Mouse (Mus musculus): ENCODE data around the gene Myo1d.

The Myo1d gene

DNA sequence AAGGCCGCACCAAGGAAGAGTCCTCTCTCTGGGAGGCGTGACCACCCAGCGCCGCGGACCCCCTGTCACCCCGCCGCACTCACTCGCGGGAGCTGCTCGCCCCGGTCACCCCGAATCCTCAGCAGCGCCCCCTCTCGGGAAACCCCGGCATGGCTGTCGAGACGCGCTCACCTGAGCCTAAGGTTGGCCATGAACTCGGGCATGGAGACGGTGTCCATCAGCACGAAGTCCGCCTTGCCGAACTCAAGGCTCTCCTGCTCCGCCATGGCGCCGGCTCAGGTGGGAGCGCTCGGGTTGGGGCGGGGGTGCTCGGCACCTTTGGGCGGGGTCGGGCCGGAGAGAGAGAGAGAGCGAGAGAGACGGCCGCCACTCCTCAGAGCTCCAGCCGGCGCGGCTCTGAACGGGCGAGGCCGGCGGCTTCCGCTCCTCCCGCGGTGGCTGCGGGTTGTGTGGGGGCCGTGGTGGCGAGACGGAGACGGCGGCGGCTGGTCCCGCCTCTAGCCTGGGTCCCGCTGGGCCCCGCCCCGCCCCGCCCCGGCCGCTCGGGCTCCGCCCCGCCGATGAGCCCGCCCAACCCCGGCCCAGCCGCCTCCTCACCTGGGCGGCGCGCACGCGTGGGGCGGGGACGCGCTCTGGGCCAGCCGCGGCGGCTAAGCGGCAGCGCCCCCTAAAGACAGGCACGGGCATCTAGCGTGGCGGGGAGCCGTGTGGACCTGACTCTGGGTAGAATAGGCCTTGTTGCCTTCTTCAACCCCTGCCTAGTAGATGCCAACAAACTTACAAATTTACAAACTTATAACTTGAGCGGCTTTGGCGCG is at the start of gene Myo1d:
TSS of gene Myo1d (minus strand) at position 499 of the 818 bp plus-strand sequence.
- DNase-seq (ENCODE audit: low spot score) = peak; percentile 87

DNA sequence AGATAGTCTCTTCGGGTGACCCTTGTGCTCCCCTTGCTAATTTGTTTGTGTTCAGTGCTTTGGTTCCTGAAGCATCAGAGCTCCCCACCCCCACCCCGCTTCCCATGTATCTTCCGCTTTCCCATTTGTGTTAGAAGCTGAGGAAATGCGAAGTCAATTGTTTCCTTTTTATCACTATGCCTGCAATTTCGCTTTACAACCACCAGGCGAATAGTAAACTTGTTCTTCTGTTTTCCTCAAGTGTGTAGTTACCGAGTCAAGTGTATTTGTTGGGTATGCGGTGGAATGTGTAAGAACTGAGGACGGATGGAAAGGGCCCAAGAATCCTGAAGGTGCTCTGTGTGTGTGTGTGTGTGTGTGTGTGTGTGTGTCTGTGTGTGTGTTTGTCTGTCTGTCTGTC is 42.0 kb upstream of the Myo1d start:
- DNase-seq (ENCODE audit: low spot score) = no peak

DNA sequence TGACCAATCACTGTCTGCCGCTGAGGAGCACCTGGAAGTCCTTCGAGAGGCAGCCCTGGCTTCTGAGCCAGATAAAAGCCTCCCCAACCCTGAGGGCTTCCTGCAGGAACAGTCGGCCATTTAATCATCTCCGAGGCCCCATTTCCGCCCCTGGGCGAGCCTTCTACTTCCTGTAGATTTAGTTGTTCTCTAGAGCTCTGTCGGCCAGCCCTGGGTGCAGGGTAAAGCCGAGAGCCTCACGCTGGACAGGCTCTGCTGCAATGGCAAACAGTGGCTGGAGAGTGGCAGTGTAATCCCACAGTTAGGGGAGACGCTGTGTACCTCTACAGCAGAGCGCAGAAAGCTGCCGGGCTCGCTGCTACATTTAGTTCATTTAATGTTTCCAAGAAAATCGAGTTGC is 41.5 kb upstream of the Myo1d start:
- DNase-seq (ENCODE audit: low spot score) = no peak

DNA sequence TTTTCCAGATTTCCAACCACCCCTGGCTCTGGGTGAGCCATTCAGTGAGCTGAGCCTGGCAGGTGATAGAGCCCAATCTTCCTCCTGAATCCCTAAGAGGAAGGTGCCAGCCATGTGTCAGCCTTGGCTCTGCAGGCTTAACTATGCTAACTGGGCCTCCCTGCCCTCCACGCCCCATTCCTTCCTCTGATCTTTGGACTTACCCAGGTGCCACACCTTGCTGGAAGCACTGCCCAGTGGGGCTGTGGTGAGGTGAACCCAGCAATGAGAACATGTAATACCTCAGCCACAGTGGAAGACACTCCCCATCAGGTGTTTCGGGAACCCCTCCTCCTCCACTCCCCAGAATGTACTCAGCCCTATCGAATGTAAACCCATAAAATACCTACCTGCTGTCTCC is 40.3 kb upstream of the Myo1d start:
- no peak for DNase-seq (ENCODE audit: low spot score)

DNA sequence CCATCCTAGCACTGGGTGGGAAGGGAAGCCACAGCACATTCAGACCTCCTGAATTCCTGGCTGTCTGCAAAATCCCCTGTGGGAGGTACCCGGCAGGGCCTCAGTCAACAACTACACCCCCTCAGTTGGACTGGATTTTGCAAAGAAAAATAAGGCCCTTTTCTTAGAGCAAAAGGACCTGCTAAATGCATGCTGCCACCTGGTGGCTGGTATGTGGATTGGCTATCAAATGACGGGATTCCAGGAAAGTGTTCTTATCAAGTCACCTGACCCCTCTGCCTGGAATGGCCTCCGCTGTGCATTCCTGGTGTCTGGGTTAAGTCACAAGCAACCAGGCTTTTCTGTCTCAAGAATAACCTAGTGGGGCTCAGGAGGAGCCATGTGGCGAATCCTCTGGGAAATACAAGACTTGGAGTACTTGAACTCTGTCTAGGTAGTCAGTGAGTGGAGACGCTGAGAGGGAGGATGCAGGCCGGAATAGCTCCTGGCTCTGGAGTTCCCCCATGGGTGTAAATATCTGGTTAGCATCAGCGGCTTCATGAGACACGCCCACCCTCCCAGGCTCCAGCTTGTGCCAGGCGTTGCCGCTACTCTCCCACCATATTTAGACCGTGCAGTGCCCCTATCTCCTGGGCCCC is 38.4 kb upstream of the Myo1d start:
- DNase-seq (ENCODE audit: low spot score) = peak; percentile 23

DNA sequence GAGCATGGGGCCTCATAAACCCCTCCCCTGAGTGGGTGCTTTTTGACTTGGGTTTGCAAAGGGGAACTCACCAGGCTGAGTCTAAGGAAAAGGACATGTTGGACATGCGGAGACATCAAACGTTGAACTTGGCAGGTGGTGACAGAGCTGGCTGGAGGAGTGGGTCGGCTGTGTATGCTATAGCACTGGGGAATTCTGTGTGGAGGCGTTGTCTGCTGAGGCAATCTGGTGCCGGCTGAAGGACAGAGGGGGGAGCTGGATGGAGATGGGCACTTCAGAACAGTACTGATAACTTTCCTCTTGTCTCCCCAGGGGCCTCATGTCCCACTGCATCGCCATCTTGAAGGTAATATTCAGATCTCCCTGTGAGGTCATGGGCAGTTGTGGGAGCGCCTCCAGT is 35.5 kb upstream of the Myo1d start:
- DNase-seq (ENCODE audit: low spot score) = no peak

DNA sequence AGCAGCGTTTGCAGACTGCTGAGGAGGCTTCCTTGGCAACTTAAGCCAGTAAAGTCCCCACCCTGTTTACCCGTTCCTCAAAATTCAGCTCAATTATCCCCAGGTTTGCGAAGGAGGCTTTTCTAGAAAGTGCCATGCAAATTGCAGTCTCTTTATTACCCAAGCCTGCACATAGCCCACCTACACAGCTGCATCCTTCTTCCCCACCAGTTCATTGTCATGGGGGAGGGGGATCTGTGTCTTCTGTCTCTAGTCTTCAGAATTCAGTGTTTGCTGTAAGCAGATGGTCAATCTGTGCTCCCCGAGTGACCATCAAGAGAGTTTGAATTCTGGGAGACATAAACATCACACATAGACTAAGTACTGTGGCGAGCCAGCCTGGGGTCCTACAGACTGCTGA is 31.3 kb upstream of the Myo1d start:
- no peak for DNase-seq (ENCODE audit: low spot score)

DNA sequence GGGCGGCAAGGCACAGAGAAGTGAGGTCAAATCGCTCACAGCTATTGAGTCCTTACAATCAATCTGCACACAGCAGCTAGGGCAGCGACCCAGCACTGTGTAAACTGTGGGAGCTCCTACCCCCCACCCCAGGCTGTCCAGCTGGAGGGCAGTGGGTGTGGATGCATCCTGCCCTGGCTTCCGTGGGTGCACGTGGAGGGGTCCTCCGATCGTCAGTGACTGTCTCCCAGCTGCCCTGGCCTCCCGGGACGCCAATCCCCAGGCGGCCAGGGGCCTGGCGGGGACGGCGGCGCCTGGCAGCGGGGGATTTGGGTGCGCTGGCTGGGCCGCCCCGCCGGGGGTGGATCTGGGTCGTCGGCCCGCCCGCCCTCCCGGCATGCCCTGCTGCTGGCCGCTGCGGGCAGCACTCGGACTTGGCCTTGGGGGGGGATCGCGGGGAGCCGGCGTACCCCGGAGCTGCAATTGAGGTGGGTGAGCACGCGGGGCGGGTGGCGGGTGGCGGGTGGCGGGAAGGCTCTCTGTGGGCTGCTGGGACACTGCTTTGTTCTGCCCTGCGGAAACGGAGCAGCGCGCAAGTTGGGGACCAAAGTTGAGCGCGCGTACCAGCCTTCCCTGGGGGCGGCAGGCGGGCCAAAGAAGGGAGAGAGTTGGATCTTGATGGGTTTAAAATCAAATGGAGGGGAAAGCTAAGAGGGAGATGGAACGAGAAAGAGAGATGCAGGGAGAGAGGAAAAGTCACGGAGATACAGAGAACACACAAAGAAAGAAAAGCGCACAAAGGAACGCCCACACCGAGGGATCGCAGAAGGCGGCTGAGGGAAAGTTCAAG is 30.4 kb upstream of the Myo1d start, which contains the start of gene Tmem98:
TSS of gene Tmem98 (plus strand) at position 183 of the 829 bp plus-strand sequence.
- DNase-seq (ENCODE audit: low spot score) = no peak

DNA sequence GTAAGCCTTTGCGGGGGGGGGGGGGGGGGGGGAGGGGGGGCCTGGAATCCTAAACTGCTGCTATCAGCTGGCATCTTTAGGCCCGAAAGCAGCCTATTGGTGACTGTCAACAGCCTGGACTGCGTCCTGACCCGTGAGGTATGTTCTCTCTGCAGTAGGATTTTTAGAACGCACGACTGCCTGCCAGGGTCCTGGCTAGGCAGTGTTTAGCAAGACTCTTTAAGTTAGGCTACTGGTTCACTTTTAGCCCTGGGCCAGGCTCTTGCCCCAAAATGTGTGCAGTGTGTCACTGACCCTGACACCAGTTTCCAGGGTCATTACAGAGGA is 29.8 kb upstream of the Myo1d start:
- DNase-seq (ENCODE audit: low spot score) = no peak

DNA sequence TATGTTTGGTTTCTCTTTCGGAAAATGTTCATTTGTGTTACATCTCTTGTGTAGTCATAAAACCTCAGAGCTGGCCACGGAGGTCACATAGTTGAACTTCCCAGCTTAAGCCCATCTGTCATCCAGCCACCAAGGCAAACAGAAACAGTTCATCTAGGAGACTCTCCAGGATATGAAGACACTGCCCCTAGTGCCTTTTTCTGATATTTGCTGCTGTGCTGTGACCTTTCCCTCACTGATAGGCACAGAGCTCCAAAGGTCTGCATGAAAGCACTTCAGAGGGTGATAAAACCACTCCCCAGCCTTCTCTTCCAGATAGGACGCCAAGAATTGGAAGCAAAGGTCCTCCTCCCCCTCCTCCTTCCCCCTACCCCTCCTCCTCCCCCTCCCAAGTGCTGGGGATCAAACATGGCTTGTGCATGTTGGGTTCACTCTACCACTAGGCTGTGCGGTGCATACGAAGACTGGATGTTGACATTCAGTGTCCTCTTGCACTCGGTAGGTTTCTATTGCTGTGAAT is 28.8 kb upstream of the Myo1d start:
- no peak for DNase-seq (ENCODE audit: low spot score)

DNA sequence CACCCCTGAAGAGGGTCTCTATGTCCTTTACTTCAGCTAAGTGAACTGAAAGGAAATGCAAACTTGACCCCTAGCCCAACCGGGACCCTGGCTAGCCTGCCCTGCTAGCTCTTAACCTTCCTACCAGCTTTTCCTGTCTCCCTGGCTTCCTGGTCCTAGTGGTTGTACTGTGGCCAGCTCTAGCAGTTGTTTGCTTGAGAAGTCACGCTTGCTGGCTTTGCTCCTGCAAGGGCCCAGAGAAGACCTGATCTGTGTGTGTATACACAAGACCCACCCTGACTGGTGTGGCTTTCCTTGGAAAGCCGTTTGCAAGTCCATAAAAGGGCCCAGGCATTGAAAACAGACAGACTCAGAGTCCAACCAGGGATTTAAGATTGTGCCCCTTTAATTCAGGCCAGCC is 22.9 kb upstream of the Myo1d start:
- DNase-seq (ENCODE audit: low spot score) = no peak

DNA sequence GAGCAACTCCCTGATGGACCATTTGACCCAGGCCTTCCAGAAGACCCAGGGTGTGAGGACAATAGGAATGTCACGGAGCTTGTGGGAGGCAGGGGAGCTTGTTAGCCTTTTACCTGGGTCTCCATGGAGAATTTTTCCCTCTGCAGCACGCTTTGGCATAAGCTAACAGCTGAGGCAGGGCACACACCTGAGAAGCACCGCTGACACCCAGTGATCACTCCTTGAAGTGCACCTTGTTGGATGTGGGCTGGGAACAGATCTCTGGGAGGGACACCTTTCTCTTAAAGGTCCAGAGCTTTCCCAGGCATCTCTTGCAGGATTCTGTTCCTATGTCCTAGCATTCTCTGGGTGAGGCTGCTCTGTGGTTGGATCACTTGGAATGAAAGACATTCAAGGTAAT is 20.2 kb upstream of the Myo1d start:
- DNase-seq (ENCODE audit: low spot score) = no peak

DNA sequence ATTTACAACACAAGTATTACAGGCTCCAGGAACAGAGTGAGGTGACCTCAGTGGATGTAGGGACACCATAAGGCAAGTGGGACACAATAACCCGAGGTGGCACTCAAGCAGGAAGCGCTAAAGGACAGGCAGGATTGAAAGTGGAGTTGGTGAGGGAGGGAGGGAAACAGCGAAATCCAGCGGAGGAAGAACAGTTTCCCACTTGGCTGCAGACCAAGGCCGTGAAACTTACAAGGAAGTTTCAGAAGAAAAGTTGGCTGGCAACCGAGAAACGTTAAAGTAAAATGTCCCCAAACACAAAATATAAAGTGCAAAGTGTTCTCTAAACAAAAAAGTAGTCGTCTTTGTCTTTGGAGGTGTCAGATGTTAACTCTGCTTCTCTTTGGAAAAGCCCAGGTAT is 15.6 kb upstream of the Myo1d start:
- DNase-seq (ENCODE audit: low spot score) = no peak

DNA sequence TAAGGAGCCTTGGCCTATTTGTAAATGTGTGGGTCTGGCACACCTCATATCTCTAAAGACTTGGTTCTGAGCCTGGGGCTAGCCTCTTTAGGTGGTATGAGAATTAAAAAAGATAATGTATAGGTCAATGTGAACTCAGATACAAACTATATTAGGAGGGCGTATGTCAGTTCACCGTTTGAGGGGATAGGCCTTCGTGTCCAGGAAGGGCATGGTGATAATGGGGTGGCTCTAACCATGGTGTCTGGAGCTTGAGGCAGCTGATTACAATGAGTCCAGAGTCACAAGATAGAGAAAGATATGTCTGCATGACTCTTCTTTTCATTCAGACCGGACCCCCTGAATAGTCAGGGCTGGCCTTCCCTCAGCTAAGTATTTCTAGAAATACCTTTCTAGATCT is 14.5 kb upstream of the Myo1d start:
- DNase-seq (ENCODE audit: low spot score) = no peak

DNA sequence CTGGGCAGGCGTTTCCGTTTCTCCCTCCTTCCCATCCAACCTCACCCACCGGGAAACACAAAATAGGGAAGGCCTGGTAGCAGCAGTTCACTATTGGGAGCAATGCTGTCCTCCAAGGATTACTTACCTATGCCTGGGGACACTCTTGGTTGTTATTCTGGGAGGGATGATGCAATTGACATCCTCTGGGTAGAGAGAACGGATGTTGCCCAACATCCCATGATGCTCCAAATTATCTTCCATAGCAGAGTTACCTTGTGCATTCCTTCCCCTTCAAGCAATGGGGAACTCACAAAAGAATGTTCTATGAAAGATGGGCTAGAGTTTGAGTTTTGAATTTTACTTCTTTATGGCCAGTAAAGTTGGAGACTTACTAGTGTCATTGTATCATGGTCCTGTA is 13.6 kb upstream of the Myo1d start:
- DNase-seq (ENCODE audit: low spot score) = no peak

DNA sequence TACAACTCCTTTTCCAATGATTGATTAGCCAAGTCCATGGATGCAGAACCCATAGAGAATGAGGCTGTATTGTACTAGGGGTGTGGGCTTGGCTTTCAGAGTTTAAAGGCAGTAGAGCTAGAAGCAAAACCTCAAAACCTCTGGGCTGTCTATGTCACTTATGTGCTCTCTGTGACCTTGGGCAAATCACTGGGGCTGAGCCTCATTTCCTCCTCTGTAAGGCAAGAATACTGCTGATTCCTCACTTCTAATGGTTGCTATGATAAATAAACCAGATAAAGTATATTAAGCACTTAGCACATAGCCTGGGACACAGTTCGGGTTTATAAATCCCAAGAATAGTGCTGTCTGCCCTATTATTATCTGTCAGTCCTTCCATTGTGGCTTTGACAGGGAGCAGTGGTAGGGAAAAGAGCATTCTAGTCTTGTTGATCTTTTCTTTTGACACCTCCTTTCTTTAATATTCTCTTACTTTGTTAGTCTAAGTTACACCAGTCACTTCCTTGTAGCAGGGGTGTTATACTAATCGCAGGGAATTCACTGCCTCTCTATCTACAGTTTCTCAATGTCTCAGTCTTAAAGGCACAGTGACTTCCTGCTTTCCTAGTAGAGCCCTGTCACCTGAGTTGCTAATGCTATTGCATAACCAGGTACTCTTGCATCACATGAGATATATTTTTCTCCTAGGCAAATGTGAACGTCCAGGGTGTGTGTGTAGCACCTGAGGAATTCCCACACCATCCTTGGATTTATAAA is 12.0 kb upstream of the Myo1d start:
- no peak for DNase-seq (ENCODE audit: low spot score)

DNA sequence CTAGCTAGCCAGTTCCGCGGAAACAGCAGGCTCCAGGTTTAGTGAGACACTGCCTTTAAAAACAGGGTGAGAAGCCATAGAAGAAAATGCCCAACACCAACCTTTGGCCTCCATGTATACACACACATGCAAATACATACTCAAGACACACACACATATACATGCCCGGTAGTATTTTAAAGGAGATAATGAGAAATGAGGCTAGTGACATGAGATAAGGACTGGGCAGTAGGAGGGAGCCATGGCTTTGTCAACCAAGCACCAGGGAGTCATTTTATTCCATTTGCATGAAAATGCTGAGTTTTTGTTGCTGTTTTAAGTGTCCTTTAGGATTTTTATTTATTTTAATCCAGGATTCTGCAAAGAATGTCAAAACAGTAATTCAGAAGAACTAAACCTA is 10.6 kb upstream of the Myo1d start:
- no peak for DNase-seq (ENCODE audit: low spot score)

DNA sequence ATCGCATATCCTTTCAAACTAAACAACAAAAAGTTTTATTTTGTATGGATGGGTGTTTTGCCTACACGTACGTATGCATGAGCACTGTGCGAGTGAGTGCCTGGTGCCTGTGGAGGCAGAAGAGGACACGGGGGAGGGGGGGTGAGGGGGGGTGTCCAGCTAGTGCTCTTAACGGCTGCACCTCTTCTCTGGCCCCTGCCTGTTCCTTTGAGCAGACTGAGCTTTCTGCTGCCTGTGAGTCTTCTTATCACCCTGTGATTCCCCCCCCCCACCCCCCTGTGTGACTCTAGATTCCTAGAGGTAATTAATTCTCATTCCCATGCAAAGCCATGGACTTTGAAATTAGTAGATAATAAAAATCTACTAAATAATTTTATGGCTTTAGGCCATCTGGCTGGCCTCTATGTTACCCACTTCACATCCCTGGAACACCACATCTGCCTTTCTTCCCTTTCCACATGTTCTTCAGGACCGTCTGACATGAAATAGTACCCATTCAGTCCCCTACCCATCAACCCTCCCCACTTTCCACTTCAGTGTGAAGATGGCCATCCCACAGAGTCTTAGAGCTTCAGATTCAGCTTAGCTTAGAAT is 9.9 kb upstream of the Myo1d start:
- no peak for DNase-seq (ENCODE audit: low spot score)

DNA sequence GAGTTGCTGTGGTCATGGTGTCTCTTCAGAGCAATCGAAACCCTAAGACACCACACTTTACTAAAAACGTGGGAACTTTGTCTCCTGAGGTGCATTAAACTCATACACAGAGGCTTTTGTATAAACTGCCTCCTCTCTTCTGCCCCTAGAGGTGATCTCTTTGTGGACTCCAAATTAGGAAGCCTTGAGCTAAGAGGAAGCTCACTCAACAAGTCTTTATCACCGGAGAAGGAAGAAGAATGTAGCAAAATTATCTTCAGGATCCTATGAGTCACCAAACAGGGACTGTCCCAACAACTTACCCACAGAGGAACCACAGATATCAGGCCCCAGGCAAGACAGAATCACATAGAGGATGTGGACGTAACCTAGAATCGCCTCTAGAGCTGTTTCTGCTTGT is 5.8 kb upstream of the Myo1d start:
- DNase-seq (ENCODE audit: low spot score) = no peak

DNA sequence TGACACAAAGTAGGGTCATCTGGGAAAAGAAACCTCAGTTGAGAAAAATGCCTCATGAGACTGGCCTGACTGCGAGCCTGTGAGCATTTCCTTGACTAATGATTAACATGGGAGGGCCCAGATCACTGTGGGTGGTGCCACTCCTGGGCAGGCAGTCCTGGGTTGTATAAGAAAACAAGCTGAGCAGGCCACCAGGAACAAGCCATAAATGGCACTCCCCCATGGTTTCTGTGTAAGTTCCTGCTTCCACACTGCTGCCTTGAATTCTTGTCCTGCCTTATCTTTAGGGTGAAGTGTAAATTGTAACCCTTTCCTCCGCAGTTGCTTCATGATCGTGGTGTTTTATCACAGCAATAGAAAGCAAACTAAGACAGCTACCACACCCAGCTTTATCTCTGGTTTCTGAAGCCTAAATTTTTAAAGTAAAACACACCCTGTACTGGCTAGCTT is 4.5 kb upstream of the Myo1d start:
- DNase-seq (ENCODE audit: low spot score) = peak; percentile 55

DNA sequence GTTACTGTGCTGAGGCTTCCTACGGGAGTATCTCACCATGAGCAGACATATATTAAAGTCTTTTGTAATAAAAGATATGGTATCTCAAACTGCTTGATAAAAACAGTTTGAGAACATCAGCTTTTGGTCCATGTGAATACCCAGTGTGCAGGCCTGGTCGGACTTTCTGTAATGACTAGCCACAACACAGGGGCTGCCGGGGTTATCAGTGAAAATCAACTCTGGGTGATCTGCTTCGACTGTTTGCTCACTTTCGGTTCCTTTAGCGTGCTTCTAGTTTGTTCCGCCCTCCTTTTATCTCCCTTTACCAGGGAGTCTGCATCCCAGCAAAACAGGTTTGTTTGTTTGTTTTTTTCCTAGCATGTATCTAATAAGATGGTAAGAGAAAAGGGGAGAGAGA is 3.6 kb upstream of the Myo1d start:
- DNase-seq (ENCODE audit: low spot score) = no peak

DNA sequence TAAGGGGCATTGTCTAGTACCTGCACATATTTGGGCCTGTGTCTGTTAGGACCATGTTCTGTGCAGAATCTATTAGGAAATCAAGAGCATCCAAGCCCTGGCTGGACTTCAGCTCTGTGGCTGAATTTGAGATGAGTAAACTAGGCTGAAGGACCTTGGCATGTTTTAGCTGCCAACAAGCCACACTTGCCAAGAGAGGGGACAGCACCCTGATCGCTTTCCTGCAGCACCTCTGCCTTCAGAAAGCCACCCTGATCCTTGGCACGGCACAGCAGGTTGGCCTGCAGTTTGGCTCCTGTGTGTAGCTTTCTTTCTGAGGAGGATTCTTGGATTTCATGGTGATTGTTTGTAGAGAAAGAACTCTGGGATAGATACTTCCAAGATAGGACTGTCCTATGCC is 1.7 kb upstream of the Myo1d start:
- no peak for DNase-seq (ENCODE audit: low spot score)

Measured in spleen, adult 12 weeks (tissue).